Mouse (Mus musculus): ENCODE results near the gene Padi3.

DNA sequence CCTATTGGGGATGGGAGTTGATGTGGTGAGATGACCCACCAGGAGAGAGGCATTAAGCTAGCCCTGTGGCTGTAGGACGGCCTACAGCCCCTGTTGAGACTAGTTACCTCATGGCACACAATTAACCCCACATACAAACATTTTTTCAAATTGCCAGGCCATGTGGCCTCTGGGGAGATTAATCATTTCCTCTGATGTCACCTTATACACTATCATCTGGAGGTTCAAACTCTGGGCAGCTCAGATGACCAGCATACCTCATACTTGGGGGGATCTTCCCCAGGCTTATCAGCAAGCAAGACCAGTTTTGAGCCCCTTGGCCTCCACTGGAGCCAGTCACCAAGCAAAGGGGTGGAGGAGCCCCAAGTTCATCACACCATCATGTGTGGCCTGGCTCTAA, 32.5 kb upstream of the Padi3 start:
- TF ChIP-seq GATA1 (IDR thresholded peaks at IDR 0.05; ENCODE audit: low read length) = no peak
- no peak for TF ChIP-seq TAL1 (IDR thresholded peaks at IDR 0.05; ENCODE audit: low read length)

Data from erythroblast, embryonic 14.5 days (primary cell).